Mouse (Mus musculus) liver, embryonic 14.5 days (tissue): ENCODE results near the gene Slx4. TPM values are rescaled to one million over a fixed set of nuclear protein-coding genes. Genes with fewer than 3 reads are reported as not detected.

Experiments used
- ATAC-seq: fragments of 200-750 bp; cut with Nextera tagmentation; 2 replicates; pipeline ENCODE4 v1.8.0; 2017; ENCODE audit warnings: moderate number of reproducible peaks, mild to moderate bottlenecking, moderate library complexity; ENCODE audit not compliant: insufficient read depth
- DNase-seq, 3 experiments: peaks; one replicate each; pipeline ENCODE4 v3.0.0-alpha.2; 2012 to 2013; ENCODE audit warnings: low read depth in 3 of 3, low spot score in 3 of 3
- H3K27ac ChIP-seq: fragments of 300-500 bp; sonication (generic); 2 replicates; pipeline ENCODE4 v1.5.1; 2014; ENCODE audit warnings: moderate library complexity, mild to moderate bottlenecking, control low read depth, inconsistent platforms
- H3K27me3 ChIP-seq: fragments of 300-500 bp; sonication (generic); 2 replicates; pipeline ENCODE4 v1.6.1; 2014; ENCODE audit warnings: mild to moderate bottlenecking, low read length, moderate library complexity; ENCODE audit not compliant: control insufficient read depth, insufficient read depth
- H3K36me3 ChIP-seq: fragments of 300-500 bp; sonication (generic); replicated peaks from 2 replicates; pipeline ENCODE4 v1.6.1; 2014; ENCODE audit warnings: low read depth; ENCODE audit not compliant: control insufficient read depth, insufficient read depth
- H3K4me1 ChIP-seq, 2 experiments: fragments of 200-500 bp in 1 of 2; fragments of 300-500 bp in 1 of 2; sonication (generic) in 1 of 2; replicated peaks; 2 replicates each; pipeline ENCODE4 v1.6.1; 2012 to 2014; ENCODE audit warnings: antibody characterized with exemption in 1 of 2, inconsistent platforms in 1 of 2, low read length in 1 of 2; ENCODE audit not compliant: control insufficient read depth in 2 of 2, insufficient read depth in 2 of 2
- H3K4me2 ChIP-seq: fragments of 300-500 bp; sonication (generic); 2 replicates; pipeline ENCODE4 v1.6.1; 2014; ENCODE audit warnings: low read depth, mild to moderate bottlenecking, control low read depth, moderate library complexity
- H3K4me3 ChIP-seq, 2 experiments: fragments of 200-500 bp in 1 of 2; fragments of 300-500 bp in 1 of 2; sonication (generic) in 1 of 2; 2 replicates each; pipeline ENCODE4 v1.5.1; 2012 to 2014; ENCODE audit warnings: low read depth in 2 of 2, low read length in 2 of 2, mild to moderate bottlenecking in 2 of 2, control low read depth in 1 of 2, inconsistent platforms in 1 of 2, moderate library complexity in 1 of 2; ENCODE audit not compliant: insufficient read depth in 1 of 2
- H3K9ac ChIP-seq: fragments of 300-500 bp; sonication (generic); replicated peaks from 2 replicates; pipeline ENCODE4 v1.6.1; 2014; ENCODE audit warnings: mild to moderate bottlenecking, control low read depth, moderate library complexity
- H3K9me3 ChIP-seq: fragments of 300-500 bp; sonication (generic); 2 replicates; pipeline ENCODE4 v1.6.1; 2016; ENCODE audit warnings: low read length, mixed read lengths; ENCODE audit not compliant: control insufficient read depth
- CTCF ChIP-seq: IDR thresholded peaks from 2 replicates; pipeline ENCODE4 v1.5.1; 2016; ENCODE audit warnings: antibody characterized with exemption, low read depth, control low read depth
- EP300 ChIP-seq: IDR thresholded peaks from 2 replicates; pipeline ENCODE4 v1.6.1; 2016; ENCODE audit warnings: antibody characterized with exemption, low read depth
- WGBS: fragments of 180-500 bp; shearing (Covaris S2); extraction: QIAGEN DNeasy Blood & Tissue Kit; methylation state at CpG from one replicate; pipeline ENCODE4 v1.1.7; 2014; ENCODE audit not compliant: insufficient replicate concordance; 5-methylcytosine and 5-hydroxymethylcytosine counted together
- polyA plus RNA-seq, 2 experiments: library from polyadenylated mRNA; depleted of rRNA in 1 of 2; stranded (reverse) in 1 of 2; unstranded in 1 of 2; fragments of >200 nt; fragmentation: Nextera tagmentation in 1 of 2; extraction: Ambion mirVana in 1 of 2; gene quantifications; 2 replicates each; pipeline versions ENCODE4 v1.2.1 to v1.2.3; 2012 to 2014

Slx4 gene
- polyA plus RNA-seq, 2 experiments, result 7.6 to 15.0 TPM

- ATAC-seq, result no peak
- no peak for DNase-seq
- no peak for TF ChIP-seq EP300
- no peak for TF ChIP-seq CTCF
- H3K4me2 ChIP-seq, result no peak overlapping the region
- no peaks in the 10 kb centered on the region for H3K27me3 ChIP-seq
- H3K4me3 ChIP-seq, result no peak overlapping the region
- H3K9ac ChIP-seq, result no peak overlapping the region
- no peak overlapping the region for H3K27ac ChIP-seq
- WGBS, result 72% methylated on average over 5 of the region's 5 CpGs
- H3K4me1 ChIP-seq, result no peaks in the 10 kb centered on the region
- peaks cover 35% of the 10 kb centered on the region for H3K36me3 ChIP-seq
- H3K9me3 ChIP-seq, result no peaks in the 10 kb centered on the region
These were observed 36.6 kb upstream of the Slx4 start for GRCm38 (mm10) chr16:4040206-4040605.

- H3K27ac ChIP-seq, result no peak overlapping the region
- H3K9me3 ChIP-seq, result no peaks in the 10 kb centered on the region
- no peaks in the 10 kb centered on the region for H3K27me3 ChIP-seq
- H3K4me1 ChIP-seq, result peaks cover 9 to 14% of the 10 kb centered on the region in 2 experiments
- H3K4me2 ChIP-seq, result no peak overlapping the region
- ATAC-seq, result no peak
- no peak overlapping the region for H3K4me3 ChIP-seq
- WGBS, result 88% methylated on average over 7 of the region's 7 CpGs
- TF ChIP-seq EP300, result no peak
- TF ChIP-seq CTCF, result no peak
- DNase-seq, result no peak
- H3K9ac ChIP-seq, result no peak overlapping the region
- H3K36me3 ChIP-seq, result peaks cover 21% of the 10 kb centered on the region
These were observed 34.1 kb upstream of the Slx4 start for GRCm38 (mm10) chr16:4037690-4038089.

- ATAC-seq, result no peak
- no peak for TF ChIP-seq EP300
- TF ChIP-seq CTCF, result no peak
- 64% methylated on average over 5 of the region's 5 CpGs for WGBS
These were observed 33.2 kb upstream of the Slx4 start, which contains the start of gene Dnase1 for GRCm38 (mm10) chr16:4036807-4037206. Gene Dnase1, plus strand, starts transcription at chr16:4036942.

GRCm38 (mm10) chr16:4035575-4035974, 32.0 kb upstream of the Slx4 start:
- Histone ChIP-seq H3K27me3 (no peaks in the 10 kb centered on the region), H3K4me1 (peaks cover 13 to 19% of the 10 kb centered on the region in 2 experiments), H3K4me2 (no peak overlapping the region), H3K27ac (no peak overlapping the region), H3K9me3 (no peaks in the 10 kb centered on the region), H3K9ac (no peak overlapping the region), H3K4me3 (no peak overlapping the region), H3K36me3 (peaks cover 8% of the 10 kb centered on the region)
- no peak for DNase-seq
- no peak for TF ChIP-seq CTCF
- no peak for TF ChIP-seq EP300
- ATAC-seq, result no peak
- WGBS, result 84% methylated on average over 2 of the region's 2 CpGs

More at GRCm38 (mm10) chr16:4036807-4037206, 33.2 kb upstream of the Slx4 start, which contains the start of gene Dnase1:
- H3K9ac ChIP-seq, result no peak within 1 kb of the TSS
- H3K4me2 ChIP-seq, result no peak within 1 kb of the TSS
- H3K9me3 ChIP-seq, result no peaks in the 10 kb centered on the region
- H3K27me3 ChIP-seq, result no peaks in the 10 kb centered on the region
- peaks cover 18% of the 10 kb centered on the region for H3K36me3 ChIP-seq
- no peak for DNase-seq
- peaks cover 13 to 19% of the 10 kb centered on the region in 2 experiments for H3K4me1 ChIP-seq
- no peak within 1 kb of the TSS for H3K4me3 ChIP-seq
- no peak within 1 kb of the TSS for H3K27ac ChIP-seq

- no peaks in the 10 kb centered on the region for H3K9me3 ChIP-seq
- peaks cover 13 to 19% of the 10 kb centered on the region in 2 experiments for H3K4me1 ChIP-seq
- ATAC-seq (no peak), DNase-seq (no peak)
- H3K36me3 ChIP-seq, result peaks cover 8% of the 10 kb centered on the region
- H3K27me3 ChIP-seq, result no peaks in the 10 kb centered on the region
- WGBS, result 76% methylated on average over 3 of the region's 3 CpGs
- H3K9ac ChIP-seq, result no peak overlapping the region
- TF ChIP-seq EP300 (no peak), CTCF (no peak)
- H3K4me3 ChIP-seq, result no peak overlapping the region
- no peak overlapping the region for H3K27ac ChIP-seq
- no peak overlapping the region for H3K4me2 ChIP-seq
These were observed 30.9 kb upstream of the Slx4 start for GRCm38 (mm10) chr16:4034476-4034875.
